Mouse (Mus musculus): Measurements from ENCODE around the gene Pak4. TPM values are rescaled to one million over a fixed set of nuclear protein-coding genes. Genes with fewer than 3 reads are reported as not detected.
"Not testable (repeated sequence)": the region's sequence is repeated elsewhere in the genome, so short reads cannot be mapped to it uniquely, and the experiment has no call there.

Gene Pak4
- polyA plus RNA-seq, 1 experiment: 11.7 TPM

GRCm38 (mm10) chr7:28619098-28619715 is 21.2 kb upstream of the Pak4 start:
- TF ChIP-seq POLR2A (IDR thresholded peaks at IDR 0.05; ENCODE audit: borderline replicate concordance, low read depth, low read length) (no peak), CTCF (IDR thresholded peaks at IDR 0.05; ENCODE audit: low read depth, low read length) (no peak)
- H3K27ac ChIP-seq (ENCODE audit: insufficient read depth, low read depth, low read length): no peak overlapping the region
- no peak overlapping the region for H3K4me3 ChIP-seq (ENCODE audit: insufficient read depth, low read length)
- no peaks in the 10 kb centered on the region for H3K4me1 ChIP-seq (ENCODE audit: control insufficient read depth, insufficient read depth, low read length)

DNA sequence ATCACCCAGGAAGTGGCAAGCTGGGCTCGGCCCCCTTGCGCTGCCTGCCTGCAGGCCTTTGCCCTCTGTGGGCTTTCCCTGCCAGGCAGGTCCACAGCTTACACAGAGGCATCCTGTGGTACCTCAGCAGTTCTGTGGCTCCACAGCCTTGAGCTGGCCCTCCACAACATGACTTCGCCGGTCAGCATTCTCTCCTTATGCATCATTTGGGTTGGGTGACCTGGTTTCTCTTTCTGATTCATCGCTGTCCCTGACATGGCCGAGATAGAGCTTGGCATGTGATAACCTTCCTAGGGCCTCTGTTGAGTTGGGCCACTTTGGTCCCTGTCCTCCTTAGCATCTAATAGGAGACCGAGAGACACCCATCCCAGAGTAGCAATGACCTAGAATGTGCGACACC is 8.0 kb upstream of the Pak4 start:
- no peaks in the 10 kb centered on the region for H3K4me1 ChIP-seq (ENCODE audit: control insufficient read depth, insufficient read depth, low read length)
- no peak for TF ChIP-seq CTCF (IDR thresholded peaks at IDR 0.05; ENCODE audit: low read depth, low read length)
- TF ChIP-seq POLR2A (IDR thresholded peaks at IDR 0.05; ENCODE audit: borderline replicate concordance, low read depth, low read length): no peak

DNA sequence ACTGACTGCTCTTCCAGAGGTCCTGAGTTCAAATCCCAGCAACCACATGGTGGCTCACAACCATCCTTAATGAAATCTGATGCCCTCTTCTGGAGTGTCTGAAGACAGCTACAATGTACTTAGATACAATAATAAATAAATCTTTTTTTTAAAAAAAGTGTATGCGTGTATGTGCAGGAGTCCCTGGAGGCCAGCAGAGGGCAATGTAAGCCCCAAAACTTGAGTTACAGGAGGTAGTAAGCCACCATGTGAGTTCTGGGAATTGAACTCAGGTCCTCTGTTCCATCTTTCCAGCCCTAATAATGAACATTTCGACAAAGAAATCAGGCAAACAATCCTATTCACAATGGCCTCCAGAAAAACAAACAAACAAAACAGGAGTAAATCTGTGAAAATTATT is 5.8 kb upstream of the Pak4 start:
- H3K4me3 ChIP-seq (ENCODE audit: insufficient read depth, low read length); H3K4me1 ChIP-seq (ENCODE audit: control insufficient read depth, insufficient read depth, low read length); H3K27ac ChIP-seq (ENCODE audit: insufficient read depth, low read depth, low read length): not testable (repeated sequence)

More for the DNA sequence above, 8.0 kb upstream of the Pak4 start:
- no peak overlapping the region for H3K4me3 ChIP-seq (ENCODE audit: insufficient read depth, low read length)
- H3K27ac ChIP-seq (ENCODE audit: insufficient read depth, low read depth, low read length): no peak overlapping the region

DNA sequence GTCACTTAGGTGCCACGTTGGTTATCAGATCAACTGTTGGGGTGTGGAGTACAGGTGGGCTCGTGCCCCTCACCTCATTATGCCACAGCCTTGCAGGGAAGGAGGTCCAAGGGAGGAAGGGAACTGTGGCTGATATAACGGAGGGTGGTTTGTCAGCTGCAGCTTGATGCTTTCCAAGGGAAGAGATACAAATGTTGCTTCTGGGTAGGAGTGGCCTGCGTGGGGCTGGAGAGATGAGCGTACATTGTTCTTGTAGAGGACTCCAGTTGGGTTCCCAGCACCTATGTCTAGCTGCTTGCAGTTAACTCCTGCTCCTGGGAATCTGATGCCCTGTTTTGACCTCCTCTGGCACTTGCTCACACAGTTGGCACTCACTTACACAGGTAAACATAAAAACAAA is 5.2 kb upstream of the Pak4 start:
- H3K4me1 ChIP-seq (ENCODE audit: control insufficient read depth, insufficient read depth, low read length): 0 out of 2 replicates have a peak, but pooled peaks cover 2% of the 10 kb centered on the region
- TF ChIP-seq POLR2A (IDR thresholded peaks at IDR 0.05; ENCODE audit: borderline replicate concordance, low read depth, low read length) (no peak), CTCF (IDR thresholded peaks at IDR 0.05; ENCODE audit: low read depth, low read length) (no peak)
- H3K27ac ChIP-seq (ENCODE audit: insufficient read depth, low read depth, low read length): no peak overlapping the region
- no peak overlapping the region for H3K4me3 ChIP-seq (ENCODE audit: insufficient read depth, low read length)

DNA sequence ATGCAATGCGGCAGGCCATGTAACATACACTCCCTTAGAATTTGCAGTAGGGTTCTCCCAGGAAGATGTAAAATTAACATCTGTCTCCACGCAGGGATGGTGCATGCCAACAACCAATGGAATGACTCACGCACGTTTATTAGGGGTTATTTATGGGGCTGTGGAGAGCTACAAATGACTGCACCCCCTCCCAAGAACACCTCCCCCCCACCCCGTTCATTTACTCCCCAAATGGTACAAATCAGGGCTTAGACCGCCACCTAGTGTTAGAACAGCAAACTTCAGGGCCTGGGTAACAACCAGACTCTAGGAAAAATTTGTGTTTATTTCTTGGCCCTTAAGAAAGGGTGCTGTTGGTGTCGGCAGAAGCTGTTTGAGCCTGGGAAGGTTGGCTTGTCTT is 3.7 kb upstream of the Pak4 start:
- Histone ChIP-seq H3K27ac (ENCODE audit: insufficient read depth, low read depth, low read length) (no peak overlapping the region), H3K4me1 (ENCODE audit: control insufficient read depth, insufficient read depth, low read length) (peaks cover 8% of the 10 kb centered on the region), H3K4me3 (ENCODE audit: insufficient read depth, low read length) (no peak overlapping the region)
- TF ChIP-seq CTCF (IDR thresholded peaks at IDR 0.05; ENCODE audit: low read depth, low read length): peak; percentile 93
- TF ChIP-seq POLR2A (IDR thresholded peaks at IDR 0.05; ENCODE audit: borderline replicate concordance, low read depth, low read length): no peak

- Histone ChIP-seq H3K27ac (ENCODE audit: insufficient read depth, low read depth, low read length) (no peak overlapping the region), H3K4me1 (ENCODE audit: control insufficient read depth, insufficient read depth, low read length) (peaks cover 14% of the 10 kb centered on the region), H3K4me3 (ENCODE audit: insufficient read depth, low read length) (no peak overlapping the region)
- no peak for TF ChIP-seq POLR2A (IDR thresholded peaks at IDR 0.05; ENCODE audit: borderline replicate concordance, low read depth, low read length)
- TF ChIP-seq CTCF (IDR thresholded peaks at IDR 0.05; ENCODE audit: low read depth, low read length): peak; percentile 85
These were observed 3.0 kb upstream of the Pak4 start for GRCm38 (mm10) chr7:28601029-28601428.

- H3K4me1 ChIP-seq (ENCODE audit: control insufficient read depth, insufficient read depth, low read length): peaks cover 28% of the 10 kb centered on the region
- no peak overlapping the region for H3K27ac ChIP-seq (ENCODE audit: insufficient read depth, low read depth, low read length)
- TF ChIP-seq CTCF (IDR thresholded peaks at IDR 0.05; ENCODE audit: low read depth, low read length): no peak
- no peak for TF ChIP-seq POLR2A (IDR thresholded peaks at IDR 0.05; ENCODE audit: borderline replicate concordance, low read depth, low read length)
These were observed 966 bp upstream of the Pak4 start for GRCm38 (mm10) chr7:28598951-28599350.

GRCm38 (mm10) chr7:28597277-28597570 is 761 bp downstream of the Pak4 start:
- TF ChIP-seq POLR2A (IDR thresholded peaks at IDR 0.05; ENCODE audit: borderline replicate concordance, low read depth, low read length): no peak
- TF ChIP-seq CTCF (IDR thresholded peaks at IDR 0.05; ENCODE audit: low read depth, low read length): no peak
- Histone ChIP-seq H3K4me3 (ENCODE audit: insufficient read depth, low read length) (peak overlapping the region; percentile 62), H3K4me1 (ENCODE audit: control insufficient read depth, insufficient read depth, low read length) (peaks cover 40% of the 10 kb centered on the region), H3K27ac (ENCODE audit: insufficient read depth, low read depth, low read length) (no peak overlapping the region)

More at GRCm38 (mm10) chr7:28598951-28599350, 966 bp upstream of the Pak4 start:
- no peak overlapping the region for H3K4me3 ChIP-seq (ENCODE audit: insufficient read depth, low read length)

GRCm38 (mm10) chr7:28596436-28597276 is 1.3 kb downstream of the Pak4 start:
- H3K27ac ChIP-seq (ENCODE audit: insufficient read depth, low read depth, low read length): no peak overlapping the region
- TF ChIP-seq CTCF (IDR thresholded peaks at IDR 0.05; ENCODE audit: low read depth, low read length) (no peak), POLR2A (IDR thresholded peaks at IDR 0.05; ENCODE audit: borderline replicate concordance, low read depth, low read length) (no peak)
- peak overlapping the region; percentile 62 for H3K4me3 ChIP-seq (ENCODE audit: insufficient read depth, low read length)
- peaks cover 41% of the 10 kb centered on the region for H3K4me1 ChIP-seq (ENCODE audit: control insufficient read depth, insufficient read depth, low read length)

- H3K27ac ChIP-seq (ENCODE audit: insufficient read depth, low read depth, low read length): no peak overlapping the region
- TF ChIP-seq POLR2A (IDR thresholded peaks at IDR 0.05; ENCODE audit: borderline replicate concordance, low read depth, low read length) (no peak), CTCF (IDR thresholded peaks at IDR 0.05; ENCODE audit: low read depth, low read length) (no peak)
- H3K4me1 ChIP-seq (ENCODE audit: control insufficient read depth, insufficient read depth, low read length): peaks cover 42% of the 10 kb centered on the region
- H3K4me3 ChIP-seq (ENCODE audit: insufficient read depth, low read length): no peak overlapping the region
These were observed 2.1 kb downstream of the Pak4 start for GRCm38 (mm10) chr7:28595751-28596435.

Data from bone marrow macrophage, adult 2 months (primary cell).